Mouse (Mus musculus) hindbrain, embryonic 11.5 days (tissue): ENCODE results near the gene Olfr1148. TPM values are rescaled to one million over a fixed set of nuclear protein-coding genes. Genes with fewer than 3 reads are reported as not detected.

ENCODE experiments used
- ATAC-seq: fragments of 200-750 bp; cut with Nextera tagmentation; 2 replicates; pipeline ENCODE4 v1.8.0; 2017; ENCODE audit warnings: mild to moderate bottlenecking, moderate TSS enrichment, moderate library complexity; ENCODE audit not compliant: low FRiP score
- DNase-seq: peaks from one replicate; pipeline ENCODE4 v3.0.0-alpha.2; 2015; ENCODE audit warnings: low spot score
- H3K27ac ChIP-seq: fragments of 300-500 bp; sonication (generic); 2 replicates; pipeline ENCODE4 v1.5.1; 2014; ENCODE audit warnings: mild to moderate bottlenecking, low read depth, low read length
- H3K27me3 ChIP-seq: fragments of 300-500 bp; sonication (generic); 2 replicates; pipeline ENCODE4 v1.6.1; 2014; ENCODE audit warnings: mild to moderate bottlenecking, low read length, moderate library complexity, mixed read lengths; ENCODE audit not compliant: control insufficient read depth, insufficient read depth
- H3K36me3 ChIP-seq: fragments of 300-500 bp; sonication (generic); 2 replicates; pipeline ENCODE4 v1.6.1; 2014; ENCODE audit warnings: mild to moderate bottlenecking, low read length, moderate library complexity, mixed read lengths; ENCODE audit not compliant: control insufficient read depth, insufficient read depth
- H3K4me1 ChIP-seq: fragments of 300-500 bp; sonication (generic); replicated peaks from 2 replicates; pipeline ENCODE4 v1.6.1; 2014; ENCODE audit warnings: low read length, mixed read lengths; ENCODE audit not compliant: control insufficient read depth, insufficient read depth
- H3K4me2 ChIP-seq: fragments of 300-500 bp; sonication (generic); replicated peaks from 2 replicates; pipeline ENCODE4 v1.6.1; 2014; ENCODE audit warnings: mild to moderate bottlenecking, low read depth, low read length
- H3K4me3 ChIP-seq: fragments of 300-500 bp; sonication (generic); 2 replicates; pipeline ENCODE4 v1.5.1; 2014; ENCODE audit warnings: low read depth, low read length
- H3K9ac ChIP-seq: fragments of 300-500 bp; sonication (generic); 2 replicates; pipeline ENCODE4 v1.6.1; 2014; ENCODE audit warnings: low read depth, low read length
- H3K9me3 ChIP-seq: fragments of 300-500 bp; sonication (generic); 2 replicates; pipeline ENCODE4 v1.6.1; 2016; ENCODE audit warnings: low read length; ENCODE audit not compliant: control insufficient read depth
- whole genome bisulfite sequencing: fragments of 180-500 bp; shearing (Covaris S2); extraction: QIAGEN DNeasy Blood & Tissue Kit; methylation state at CpG from one replicate; pipeline ENCODE4 v1.1.7; 2014; 5-methylcytosine and 5-hydroxymethylcytosine counted together
- polyA plus RNA-seq: library from polyadenylated mRNA; unstranded; fragments of >200 nt; fragmentation: Nextera tagmentation; extraction: Ambion mirVana; gene quantifications from 2 replicates; pipeline ENCODE4 v1.2.1, GENCODE M21; 2014

The Olfr1148 gene
- polyA plus RNA-seq: not detected in 2 replicates

GRCm38 (mm10) chr2:87830233-87830632, at the start of gene Olfr1148:
TSS of gene Olfr1148 (plus strand) at chr2:87830533.
- H3K9me3 ChIP-seq: no peaks in the 10 kb centered on the region
- no peak within 1 kb of the TSS for H3K27ac ChIP-seq
- no peak within 1 kb of the TSS for H3K4me2 ChIP-seq
- H3K9ac ChIP-seq: no peak within 1 kb of the TSS
- no peak for DNase-seq
- H3K4me1 ChIP-seq: no peaks in the 10 kb centered on the region
- no peak within 1 kb of the TSS for H3K4me3 ChIP-seq
- H3K36me3 ChIP-seq: no peaks in the 10 kb centered on the region
- no peak for ATAC-seq
- H3K27me3 ChIP-seq: no peaks in the 10 kb centered on the region
- 91% methylated on average over 1 of the region's 1 CpGs for WGBS

DNA sequence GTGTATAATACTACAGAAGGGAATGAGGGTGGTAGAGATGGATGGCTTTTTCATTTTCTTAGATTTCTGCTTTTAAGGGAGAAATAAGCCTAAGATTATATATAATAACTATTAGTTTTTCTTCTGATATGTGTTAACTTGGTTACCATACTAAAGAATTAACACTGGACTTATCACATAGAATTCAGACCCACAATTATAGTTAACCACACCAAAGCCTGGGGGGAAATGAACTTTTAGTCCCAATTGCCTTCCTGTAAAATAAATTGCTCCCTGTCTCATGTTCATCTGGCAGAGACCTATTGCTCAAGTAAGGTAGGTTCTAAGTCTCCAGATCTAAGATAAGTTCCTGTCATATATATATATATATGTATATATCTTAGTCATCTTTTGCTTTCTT, 30.0 kb upstream of the Olfr1148 start, which contains the start of gene Olfr1143:
Gene Olfr1143 (plus strand): TSS at position 301 of the 400 bp plus-strand sequence.
- H3K27ac ChIP-seq: no peak within 1 kb of the TSS

GRCm38 (mm10) chr2:87809522-87809921, 20.8 kb upstream of the Olfr1148 start, which contains the start of gene Olfr1145:
TSS of gene Olfr1145 (plus strand) at chr2:87809822.
- Histone ChIP-seq H3K4me3 (no peak within 1 kb of the TSS), H3K9me3 (no peaks in the 10 kb centered on the region), H3K4me2 (no peak within 1 kb of the TSS), H3K36me3 (no peaks in the 10 kb centered on the region), H3K9ac (no peak within 1 kb of the TSS), H3K27me3 (no peaks in the 10 kb centered on the region), H3K27ac (no peak within 1 kb of the TSS), H3K4me1 (no peaks in the 10 kb centered on the region)
- 91% methylated on average over 1 of the region's 1 CpGs for WGBS
- DNase-seq: no peak
- ATAC-seq: no peak

More for the DNA sequence above, 30.0 kb upstream of the Olfr1148 start, which contains the start of gene Olfr1143:
- no peak within 1 kb of the TSS for H3K4me3 ChIP-seq
- no peaks in the 10 kb centered on the region for H3K4me1 ChIP-seq
- no peak for ATAC-seq
- no peaks in the 10 kb centered on the region for H3K36me3 ChIP-seq
- DNase-seq: no peak
- no peaks in the 10 kb centered on the region for H3K9me3 ChIP-seq
- no peaks in the 10 kb centered on the region for H3K27me3 ChIP-seq
- H3K4me2 ChIP-seq: no peak within 1 kb of the TSS
- no peak within 1 kb of the TSS for H3K9ac ChIP-seq

DNA sequence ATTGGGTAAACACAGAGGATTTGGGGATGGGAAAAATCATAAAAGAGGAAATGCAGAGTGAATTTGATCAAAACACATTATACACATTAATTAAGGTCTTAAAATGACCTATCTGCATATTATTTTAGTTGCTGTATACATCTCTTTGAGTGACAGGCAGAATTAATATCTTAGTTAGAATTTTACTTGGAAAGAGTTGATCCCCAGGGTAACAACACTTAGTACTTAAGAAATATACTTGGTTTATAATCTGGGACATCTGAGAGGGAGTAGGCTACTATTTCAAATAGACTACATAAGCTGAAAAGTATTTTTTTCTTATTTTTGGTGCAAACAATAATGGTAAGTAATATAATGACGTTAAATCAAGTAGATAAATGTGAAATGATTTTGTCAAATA, 13.4 kb downstream of the Olfr1148 start, which contains the start of gene Olfr1150-ps1:
Gene Olfr1150-ps1 (plus strand): TSS at position 301 of the 400 bp plus-strand sequence.
- WGBS: 78% methylated on average over 1 of the region's 1 CpGs
- Histone ChIP-seq H3K4me3 (no peak within 1 kb of the TSS), H3K4me2 (no peak within 1 kb of the TSS), H3K36me3 (no peaks in the 10 kb centered on the region), H3K27ac (no peak within 1 kb of the TSS), H3K27me3 (no peaks in the 10 kb centered on the region), H3K9me3 (no peaks in the 10 kb centered on the region), H3K4me1 (no peaks in the 10 kb centered on the region), H3K9ac (no peak within 1 kb of the TSS)
- ATAC-seq (no peak), DNase-seq (no peak)

- Histone ChIP-seq H3K27ac (no peak within 1 kb of the TSS), H3K9me3 (no peaks in the 10 kb centered on the region), H3K27me3 (no peaks in the 10 kb centered on the region), H3K4me2 (no peak within 1 kb of the TSS), H3K9ac (no peak within 1 kb of the TSS), H3K4me1 (no peaks in the 10 kb centered on the region), H3K36me3 (no peaks in the 10 kb centered on the region), H3K4me3 (no peak within 1 kb of the TSS)
- 97% methylated on average over 1 of the region's 1 CpGs for WGBS
- DNase-seq (no peak), ATAC-seq (no peak)
Measured at GRCm38 (mm10) chr2:87855562-87855961, 25.2 kb downstream of the Olfr1148 start, which contains the start of gene Olfr1151. TSS of gene Olfr1151 (plus strand) at chr2:87855862.

- no peak within 1 kb of the TSS for H3K9ac ChIP-seq
- H3K36me3 ChIP-seq: no peaks in the 10 kb centered on the region
- H3K4me2 ChIP-seq: no peak within 1 kb of the TSS
- no peak within 1 kb of the TSS for H3K27ac ChIP-seq
- no peaks in the 10 kb centered on the region for H3K27me3 ChIP-seq
- no peaks in the 10 kb centered on the region for H3K4me1 ChIP-seq
- H3K9me3 ChIP-seq: no peaks in the 10 kb centered on the region
- DNase-seq: no peak
- no peak for ATAC-seq
- H3K4me3 ChIP-seq: no peak within 1 kb of the TSS
Measured at GRCm38 (mm10) chr2:87866192-87866591, 35.9 kb downstream of the Olfr1148 start, which contains the start of gene Olfr1152. TSS of gene Olfr1152 (plus strand) at chr2:87866492.

Other genes with a start within 250 kb of the Olfr1148 start
- not detected in 2 replicates for gene Olfr1130, start 224.3 kb upstream of the Olfr1148 start, polyA plus RNA-seq
- gene Olfr1131, start 203.4 kb upstream of the Olfr1148 start, polyA plus RNA-seq: not detected in 2 replicates
- not detected in 2 replicates for gene Olfr1132, start 193.0 kb upstream of the Olfr1148 start, polyA plus RNA-seq
- gene Olfr1133, start 183.2 kb upstream of the Olfr1148 start, polyA plus RNA-seq: not detected in 2 replicates
- not detected in 2 replicates for gene Olfr1134, start 172.1 kb upstream of the Olfr1148 start, polyA plus RNA-seq
- not detected in 2 replicates for gene Olfr1135, start 156.9 kb upstream of the Olfr1148 start, polyA plus RNA-seq
- gene Olfr1136, start 136.6 kb upstream of the Olfr1148 start, polyA plus RNA-seq: not detected in 2 replicates
- not detected in 2 replicates for gene Olfr1137, start 117.4 kb upstream of the Olfr1148 start, polyA plus RNA-seq
- gene Olfr1138, start 90.6 kb upstream of the Olfr1148 start, polyA plus RNA-seq: not detected in 2 replicates
- gene Olfr1140, start 86.8 kb upstream of the Olfr1148 start, polyA plus RNA-seq: not detected in 2 replicates
- not detected in 2 replicates for gene Olfr1141, start 76.5 kb upstream of the Olfr1148 start, polyA plus RNA-seq
- gene Olfr152, start 51.0 kb upstream of the Olfr1148 start, polyA plus RNA-seq: not detected in 2 replicates
- gene Olfr1143, start 29.9 kb upstream of the Olfr1148 start, polyA plus RNA-seq: not detected in 2 replicates
- not detected in 2 replicates for gene Olfr1145, start 20.7 kb upstream of the Olfr1148 start, polyA plus RNA-seq
- not detected in 2 replicates for gene Olfr1150-ps1, start 13.5 kb downstream of the Olfr1148 start, polyA plus RNA-seq
- gene Olfr1151, start 25.3 kb downstream of the Olfr1148 start, polyA plus RNA-seq: not detected in 2 replicates
- 0.03 TPM in 2 replicates for gene Olfr1152, start 36.0 kb downstream of the Olfr1148 start, polyA plus RNA-seq
- not detected in 2 replicates for gene Olfr1153, start 64.4 kb downstream of the Olfr1148 start, polyA plus RNA-seq
- gene Olfr1154, start 74.6 kb downstream of the Olfr1148 start, polyA plus RNA-seq: not detected in 2 replicates
- not detected in 2 replicates for gene Olfr1155, start 114.6 kb downstream of the Olfr1148 start, polyA plus RNA-seq
- not detected in 2 replicates for gene Olfr1156, start 122.6 kb downstream of the Olfr1148 start, polyA plus RNA-seq
- not detected in 2 replicates for gene Olfr1157, start 137.8 kb downstream of the Olfr1148 start, polyA plus RNA-seq
- gene Olfr74, start 144.1 kb downstream of the Olfr1148 start, polyA plus RNA-seq: not detected in 2 replicates
- not detected in 2 replicates for gene Olfr1158, start 159.6 kb downstream of the Olfr1148 start, polyA plus RNA-seq
- gene Olfr1160, start 177.7 kb downstream of the Olfr1148 start, polyA plus RNA-seq: not detected in 2 replicates
- not detected in 2 replicates for gene Olfr1161, start 192.2 kb downstream of the Olfr1148 start, polyA plus RNA-seq
- not detected in 2 replicates for gene Olfr73, start 207.2 kb downstream of the Olfr1148 start, polyA plus RNA-seq
- gene Olfr1162, start 220.6 kb downstream of the Olfr1148 start, polyA plus RNA-seq: not detected in 2 replicates
- not detected in 2 replicates for gene Olfr1163, start 241.3 kb downstream of the Olfr1148 start, polyA plus RNA-seq